Mouse (Mus musculus) common myeloid progenitor, adult 5-6 weeks (primary cell): ENCODE measurements around the gene Fam102b. TPM values are rescaled to one million over a fixed set of nuclear protein-coding genes. Genes with fewer than 3 reads are reported as not detected.

Experiments
- ATAC-seq: replicated peaks from 2 replicates; pipeline ENCODE4 v1.8.0; 2016; ENCODE audit warnings: low read depth, mild to moderate bottlenecking, moderate TSS enrichment, inconsistent platforms; ENCODE audit not compliant: poor library complexity, severe bottlenecking
- total RNA-seq: library from RNA; stranded (forward); fragments of 200-1000, 187-1606 nt; gene quantifications from 2 replicates; pipeline ENCODE4 v1.2.3, GENCODE M21; 2017

Gene Fam102b
- total RNA-seq, 1 experiment from 2014 or later: 18.9 TPM

DNA sequence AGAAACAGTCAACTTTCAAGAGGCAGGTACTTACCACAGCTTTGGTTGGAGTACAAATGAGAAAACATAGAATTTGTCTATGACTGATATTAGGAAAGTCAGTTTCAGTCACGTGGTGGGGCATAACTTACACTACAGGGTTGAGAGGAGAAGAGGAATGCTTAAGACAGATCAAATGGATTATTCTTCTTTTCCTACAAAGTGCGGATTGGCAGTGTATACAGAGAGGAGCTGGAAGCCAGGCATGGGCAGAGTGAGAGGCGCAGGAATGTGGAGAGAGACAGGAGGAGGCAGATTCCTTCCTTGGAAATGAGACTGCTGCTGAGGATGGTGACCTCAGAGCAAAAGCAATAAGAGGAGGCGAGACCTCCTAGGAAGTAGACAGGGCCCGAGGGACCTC lies 9.1 kb downstream of the Fam102b start:
- ATAC-seq: no peak

DNA sequence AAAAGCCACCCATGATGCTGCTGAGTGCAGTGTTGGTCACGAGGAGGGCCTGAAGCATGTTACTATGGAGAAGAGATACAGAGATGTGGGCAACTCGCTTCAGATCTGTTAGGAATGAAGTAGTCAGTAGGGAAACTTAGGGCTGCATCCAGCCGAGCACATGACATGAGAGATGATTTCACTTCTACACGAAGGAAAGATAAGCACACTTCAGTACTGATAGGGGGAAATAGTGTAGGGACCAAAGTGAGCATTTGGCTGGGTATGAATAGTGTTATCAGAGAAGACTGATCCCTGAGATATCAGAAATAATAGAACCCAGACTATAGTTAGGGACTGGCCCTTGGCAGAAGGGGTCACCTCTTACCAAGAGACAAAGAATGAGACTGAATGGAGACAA lies 14.8 kb downstream of the Fam102b start:
- ATAC-seq: no peak

DNA sequence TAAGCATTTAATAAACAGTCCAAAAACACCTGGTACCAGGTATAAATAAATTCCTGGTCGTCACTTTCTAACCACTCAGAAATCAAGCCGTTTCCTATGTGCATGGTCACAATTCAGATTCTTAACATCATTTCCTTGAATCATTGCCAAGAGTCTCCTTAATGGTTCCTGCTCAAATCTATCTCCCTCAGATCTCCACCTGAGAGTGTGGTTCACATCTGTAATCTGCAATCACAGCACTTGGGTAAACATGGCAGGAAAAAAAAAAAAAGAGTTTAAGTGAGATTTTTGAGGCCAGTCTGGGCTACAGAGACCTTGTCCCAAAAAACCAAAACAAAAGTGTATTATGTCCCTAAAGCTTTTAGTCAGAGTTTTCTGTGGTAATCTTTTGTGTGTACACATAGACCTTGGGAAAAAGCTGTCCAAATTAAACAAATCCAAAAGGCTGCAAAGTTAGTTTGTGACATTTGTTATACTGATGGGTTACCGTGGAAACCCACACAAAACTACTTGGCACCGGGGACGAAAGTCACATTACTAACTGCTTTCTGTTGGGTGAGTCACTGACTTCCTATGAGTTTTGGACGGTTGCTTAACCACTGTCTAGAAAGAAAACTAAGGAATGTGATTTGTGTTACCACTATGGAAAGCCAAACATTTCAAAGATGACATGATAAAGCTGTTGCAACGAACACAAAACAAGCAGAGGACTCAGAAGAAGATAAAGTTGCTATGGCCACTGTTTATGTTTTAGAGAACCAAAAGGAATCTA lies 16.7 kb downstream of the Fam102b start:
- ATAC-seq: peak; percentile 73

DNA sequence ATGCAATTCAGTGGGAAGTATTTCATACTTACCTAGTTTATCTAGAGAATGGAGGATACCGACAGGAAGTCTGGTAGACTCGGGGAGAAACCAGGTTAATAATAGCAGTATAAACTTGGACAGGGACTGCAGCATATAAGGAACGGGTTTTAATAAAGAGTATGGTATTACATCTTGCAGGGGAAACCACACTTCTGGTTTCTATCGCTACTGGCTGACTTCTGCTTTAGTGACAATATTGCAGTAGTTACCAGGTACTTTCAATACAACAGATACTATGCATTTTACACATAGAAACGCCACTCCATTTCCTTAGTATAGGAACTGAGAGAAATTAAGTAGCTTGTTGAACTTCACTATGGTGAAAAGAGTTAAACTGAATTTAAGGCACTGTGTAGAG lies 19.2 kb downstream of the Fam102b start:
- ATAC-seq: peak; percentile 48

DNA sequence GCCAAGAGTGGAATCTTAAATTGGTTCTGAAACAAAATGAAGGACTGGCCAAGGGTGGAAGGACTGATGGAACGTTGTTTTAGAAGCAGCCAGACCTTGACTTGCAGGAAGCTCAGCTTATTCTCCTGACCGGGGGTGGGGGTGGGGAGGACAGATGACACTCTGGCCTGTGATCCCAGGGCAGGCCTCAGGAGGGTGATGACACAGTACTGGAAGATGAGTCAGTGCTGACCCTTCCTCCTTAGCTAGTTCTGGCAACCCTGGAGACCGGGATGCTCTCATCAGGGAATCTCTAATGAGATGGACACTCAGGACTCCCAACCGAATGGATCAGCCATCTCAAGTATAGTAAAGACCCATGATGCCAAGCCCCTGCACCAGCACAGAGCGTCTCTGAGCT lies 21.6 kb downstream of the Fam102b start:
- no peak for ATAC-seq

DNA sequence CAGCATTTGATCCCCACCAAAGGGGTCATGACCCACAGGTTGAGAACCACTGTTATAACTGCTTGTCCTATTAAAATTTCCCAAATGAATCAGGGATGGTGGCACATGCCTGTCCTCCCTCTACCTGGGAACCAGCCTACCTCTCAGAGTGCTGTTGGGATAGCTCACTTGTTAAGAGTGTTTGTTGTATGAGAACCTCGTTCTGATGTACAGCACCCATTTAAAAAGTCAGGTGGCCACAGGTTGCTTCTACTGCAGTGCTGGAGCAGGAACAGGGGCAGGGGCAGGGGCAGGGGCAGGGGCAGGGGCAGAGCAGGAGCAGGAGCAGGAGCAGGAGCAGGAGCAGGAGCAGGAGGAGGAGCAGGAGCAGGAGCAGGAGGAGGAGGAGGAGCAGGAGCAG lies 28.2 kb downstream of the Fam102b start:
- ATAC-seq: no peak

DNA sequence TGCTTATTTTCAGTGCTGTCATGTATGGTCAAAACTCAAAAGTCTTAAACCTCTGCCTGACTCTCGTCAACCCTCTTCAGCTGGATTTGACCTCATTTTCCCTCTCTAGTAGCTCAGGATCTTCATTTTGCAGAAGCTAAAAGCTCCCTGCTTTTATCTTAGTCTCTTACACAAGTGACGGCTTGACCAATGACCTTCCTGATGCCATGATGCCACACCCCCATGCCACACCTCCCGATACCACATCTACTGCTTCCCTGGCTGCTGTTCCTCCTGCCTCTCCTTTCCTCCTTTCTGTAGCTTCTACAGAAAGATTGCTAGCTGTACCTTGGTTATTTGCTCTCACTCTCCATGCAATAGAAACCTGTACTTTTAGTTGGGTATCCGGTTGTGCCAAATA lies 29.6 kb downstream of the Fam102b start:
- peak; percentile 81 for ATAC-seq

DNA sequence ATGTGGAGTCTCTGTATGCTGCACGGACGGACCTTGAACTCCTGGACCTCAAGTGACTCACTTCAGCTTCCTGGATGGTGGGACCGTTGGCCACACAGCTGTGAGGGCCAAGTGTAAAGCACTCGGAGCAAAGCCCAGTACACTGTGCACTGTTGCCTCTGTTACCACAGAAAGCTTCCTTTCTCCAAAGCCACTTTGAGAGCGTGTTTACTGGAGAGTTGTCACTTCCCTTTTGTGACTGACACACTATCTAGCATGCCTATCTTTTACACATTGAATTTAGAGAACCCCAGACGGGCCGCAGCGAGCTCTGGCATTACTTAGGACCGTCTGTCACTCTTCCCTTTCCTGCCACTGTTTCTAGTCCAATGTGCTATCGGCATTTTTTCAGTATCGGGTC lies 30.1 kb downstream of the Fam102b start:
- peak; percentile 86 for ATAC-seq

DNA sequence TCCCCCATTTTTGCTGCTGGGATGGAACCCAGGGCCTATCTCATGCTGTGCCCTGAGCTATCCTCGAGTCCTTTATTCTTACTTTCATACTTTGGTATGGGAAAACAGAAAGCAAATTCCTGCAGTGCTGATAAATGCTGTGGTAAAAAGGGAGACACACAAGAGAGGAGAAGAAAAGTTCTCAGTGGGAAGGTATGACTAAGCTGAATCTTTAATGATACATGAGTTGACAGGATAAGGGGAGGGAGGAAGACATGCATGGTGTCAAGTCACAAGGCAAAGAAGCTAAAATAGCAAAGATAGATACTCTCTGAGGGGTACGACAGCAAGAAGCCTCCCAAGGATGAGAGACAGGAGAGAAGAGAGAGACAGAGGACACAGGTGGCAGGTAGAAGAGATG lies 32.0 kb downstream of the Fam102b start:
- ATAC-seq: no peak

DNA sequence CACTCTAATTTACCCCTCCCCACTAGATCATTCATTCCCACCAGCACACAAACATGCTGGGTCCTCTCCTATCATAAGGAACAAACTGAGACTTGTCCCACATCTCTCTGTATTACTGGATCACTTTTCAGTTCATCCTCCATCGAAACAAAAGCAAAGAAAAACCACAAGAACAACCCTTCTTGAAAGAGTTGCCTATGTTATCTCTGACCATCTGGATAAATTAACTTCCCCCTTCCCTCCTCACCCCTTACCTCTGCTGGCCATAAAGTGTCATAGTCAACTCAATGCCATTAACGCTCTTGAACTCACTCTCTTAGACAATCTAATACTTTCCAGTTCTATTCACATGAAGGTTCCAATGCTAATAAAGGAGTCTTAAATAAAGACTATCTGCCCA lies 32.9 kb downstream of the Fam102b start:
- ATAC-seq: peak; percentile 30

DNA sequence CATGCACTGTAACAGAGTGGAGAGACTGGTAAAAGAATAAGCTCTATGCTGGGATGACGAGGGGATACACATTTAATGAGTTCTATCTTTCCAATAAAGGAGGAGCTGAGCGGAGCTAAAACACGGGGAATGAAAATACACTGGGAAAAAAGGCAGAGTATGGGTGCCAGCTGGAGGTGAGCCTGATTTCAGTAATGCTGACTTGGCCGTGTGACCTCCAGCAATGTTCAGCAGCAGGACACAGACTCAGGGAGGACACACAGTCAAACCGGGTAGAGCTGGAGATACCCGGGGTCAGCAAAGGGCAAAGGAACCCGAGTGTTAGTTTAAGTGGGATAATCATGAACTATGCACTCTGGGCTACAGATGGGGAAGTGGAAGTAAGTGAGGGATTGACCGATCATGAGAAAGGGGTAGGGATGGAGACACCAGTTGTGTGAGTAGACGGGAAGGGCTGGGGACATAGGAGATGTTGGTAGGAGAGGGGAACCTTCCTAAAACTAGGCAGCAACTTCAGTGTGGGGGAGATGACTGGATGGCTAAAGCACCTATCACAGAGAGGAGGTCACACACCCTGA lies 37.3 kb downstream of the Fam102b start:
- ATAC-seq: no peak

DNA sequence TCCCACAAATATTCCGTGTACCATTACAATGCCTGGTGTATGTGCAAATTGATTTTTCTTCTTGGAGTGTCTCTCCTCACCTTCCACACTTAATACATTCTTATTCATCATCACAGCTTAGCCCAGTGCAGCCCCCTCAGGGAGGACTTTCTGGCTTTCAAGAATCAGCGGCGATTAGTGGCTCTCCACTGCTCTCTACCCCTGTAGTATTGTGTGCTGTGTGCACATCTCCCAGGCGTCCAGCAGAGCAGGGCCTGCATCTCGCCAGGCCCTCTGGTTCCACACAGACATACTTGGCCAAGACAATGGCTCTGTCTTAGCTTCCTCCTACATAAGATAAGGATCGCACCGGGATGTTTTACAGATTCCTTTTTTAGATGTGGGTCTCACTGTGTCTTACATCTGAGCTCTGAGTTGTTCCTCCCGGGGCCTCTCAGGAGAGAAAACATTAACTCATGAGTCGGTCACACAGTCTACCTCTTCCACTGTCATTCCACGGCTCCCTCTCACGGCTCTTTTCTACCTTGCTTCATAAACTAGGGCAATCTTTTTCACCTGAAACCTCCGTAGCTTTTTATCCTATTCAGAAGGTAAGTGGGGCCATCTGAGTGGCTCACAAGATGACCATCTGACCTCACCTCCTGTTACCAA lies 40.3 kb downstream of the Fam102b start:
- no peak for ATAC-seq

DNA sequence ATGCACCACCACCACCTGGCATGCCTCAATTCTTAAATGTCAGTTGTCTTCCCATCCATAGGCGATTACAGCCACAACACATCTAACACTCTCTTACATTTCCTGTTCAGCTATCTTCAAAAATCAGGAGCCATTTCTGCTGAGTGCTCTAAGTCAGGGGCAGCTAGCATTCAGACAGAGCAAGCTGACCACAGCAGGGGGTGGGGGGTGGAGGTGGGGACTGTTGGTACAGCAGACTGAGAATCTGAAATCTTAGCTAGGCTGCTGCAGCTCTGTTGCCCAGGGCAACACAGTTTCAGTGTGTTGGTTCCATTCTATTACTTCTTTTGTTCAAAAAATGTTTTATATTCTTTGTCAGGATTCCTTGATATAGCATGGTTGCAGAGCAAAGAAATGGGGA lies 40.9 kb downstream of the Fam102b start:
- 0 out of 2 replicates have a peak, but pooled peaks have one; percentile 43 for ATAC-seq

DNA sequence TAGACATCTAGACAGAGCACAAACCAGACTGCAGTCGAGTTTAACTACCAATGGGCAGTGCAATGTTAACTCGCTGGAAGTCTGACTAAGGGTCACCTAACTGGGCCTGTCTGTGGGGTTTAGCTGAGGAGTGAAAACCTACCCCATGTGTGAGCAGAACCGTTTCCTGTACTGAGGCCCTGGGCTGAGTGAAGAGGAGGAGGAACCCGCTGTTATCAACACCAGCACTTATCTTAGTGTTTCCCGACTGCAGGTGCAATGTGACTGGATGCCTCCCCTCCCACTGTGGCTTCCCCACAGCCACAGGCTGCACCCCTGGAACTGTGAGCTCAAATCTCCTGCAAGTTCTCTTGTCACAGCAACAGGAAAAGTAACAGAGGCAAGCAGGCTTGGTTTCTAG lies 43.4 kb downstream of the Fam102b start:
- peak; percentile 63; the same call in 1 of the 2 replicates for ATAC-seq

DNA sequence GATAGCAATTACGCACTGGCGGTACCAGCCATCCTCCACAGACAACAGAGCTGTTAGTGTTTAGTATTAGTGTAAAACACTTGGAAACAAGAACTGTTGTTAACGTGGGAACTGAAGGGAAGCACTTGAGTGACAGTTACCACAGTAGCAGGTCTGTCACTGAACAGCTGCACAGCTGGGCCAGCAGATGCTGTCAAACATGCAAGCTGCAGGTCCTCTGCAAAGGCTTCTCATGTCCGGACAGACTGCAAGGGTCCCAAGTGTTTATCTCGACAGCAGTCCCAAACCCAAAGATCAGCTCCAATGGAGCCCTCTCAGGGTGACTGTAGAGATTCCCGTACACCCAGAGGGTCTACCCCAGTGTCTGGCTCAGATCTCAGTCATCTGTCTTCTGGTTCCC lies 45.5 kb downstream of the Fam102b start:
- 0 out of 2 replicates have a peak, but pooled peaks have one; percentile 11 for ATAC-seq

DNA sequence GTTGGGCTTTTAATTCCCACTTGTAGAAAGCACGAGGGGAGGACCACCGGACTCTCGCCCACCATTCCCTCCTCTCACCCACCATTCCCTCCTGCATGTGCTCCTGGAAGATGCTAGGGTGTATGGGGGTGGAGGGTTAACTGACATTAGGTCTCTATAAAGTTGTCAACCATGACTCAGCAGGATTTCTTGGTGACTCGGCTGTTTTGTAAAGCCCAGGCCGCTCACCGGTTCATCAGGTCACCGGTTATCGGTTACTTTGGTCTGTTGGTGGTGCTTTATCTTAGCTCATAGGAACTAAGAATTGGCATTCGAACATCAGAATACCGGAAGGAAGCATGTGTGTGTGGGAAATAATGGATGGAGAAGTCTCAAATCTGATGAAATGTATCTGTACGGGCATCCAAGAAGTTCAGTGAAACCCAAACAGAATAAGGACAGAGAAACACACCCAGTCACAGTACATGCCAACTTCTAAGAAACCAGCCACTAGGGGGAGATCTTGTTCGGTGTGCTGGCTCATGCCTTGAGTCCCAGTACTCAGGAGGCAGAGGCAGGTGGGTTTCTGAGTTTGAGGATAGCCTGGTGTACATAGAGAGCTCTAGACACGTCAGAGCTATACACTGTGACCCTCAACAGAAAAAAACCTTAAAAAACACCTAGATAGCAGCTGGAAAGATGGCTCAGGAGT lies 49.9 kb downstream of the Fam102b start:
- peak; percentile 62 for ATAC-seq

DNA sequence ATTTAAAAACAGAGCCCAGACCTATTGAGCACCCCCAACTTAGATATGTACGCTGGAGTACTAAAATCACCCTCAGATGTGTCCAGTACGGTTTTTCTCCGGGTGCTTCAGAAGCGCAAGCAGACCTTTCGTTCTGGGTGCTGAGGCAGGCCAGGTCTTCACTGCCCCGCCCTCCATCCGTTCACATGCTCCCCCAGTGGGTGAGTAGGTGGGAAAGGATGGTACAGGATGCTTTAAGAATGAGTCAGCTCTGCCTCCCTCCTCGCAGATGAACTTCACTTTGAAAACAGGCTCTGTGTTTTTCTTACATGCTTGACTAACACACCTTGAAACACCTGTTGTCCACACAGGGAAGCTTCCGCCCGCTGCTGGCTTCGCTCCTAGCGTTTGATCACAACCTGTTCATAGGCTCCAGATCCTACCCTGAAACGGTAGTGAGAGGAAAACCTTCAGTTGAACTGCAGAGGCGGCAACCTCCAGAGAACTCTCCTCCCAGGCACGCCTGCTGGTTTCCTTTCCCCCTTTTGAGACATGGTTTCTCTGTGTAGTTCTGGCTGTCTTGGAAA lies 52.4 kb downstream of the Fam102b start:
- no peak for ATAC-seq

DNA sequence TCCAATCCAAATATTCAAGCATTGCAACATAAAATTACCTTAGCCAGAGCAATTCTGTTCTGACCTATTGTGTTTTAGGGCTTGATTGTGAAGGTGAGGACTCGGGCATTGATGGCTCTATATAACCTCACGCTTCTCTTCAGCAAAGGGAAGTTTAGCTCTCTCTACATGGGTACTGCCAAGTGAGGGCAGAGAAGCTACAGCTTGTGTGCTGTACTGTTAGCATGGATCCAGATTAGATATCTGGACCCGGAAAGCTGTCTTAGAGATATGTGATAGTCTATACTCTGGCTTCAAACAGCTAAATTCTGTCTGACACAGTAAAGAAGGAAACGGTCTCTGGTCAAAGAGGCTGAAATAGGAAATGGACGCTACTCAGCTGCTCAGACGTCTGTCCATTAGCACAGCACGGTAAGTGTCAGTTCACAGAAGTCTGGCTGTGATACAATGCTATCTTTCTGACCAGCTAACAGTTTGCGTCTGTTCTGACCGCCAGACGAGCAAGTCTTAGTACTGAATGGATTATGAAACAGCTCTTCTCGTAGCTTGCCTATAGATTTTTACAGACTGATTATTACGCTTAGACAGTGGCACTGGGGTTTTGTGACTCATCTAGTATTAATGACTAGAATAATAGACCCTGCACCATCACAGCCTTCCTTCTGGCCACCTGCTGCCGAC lies 53.3 kb downstream of the Fam102b start:
- ATAC-seq: no peak

DNA sequence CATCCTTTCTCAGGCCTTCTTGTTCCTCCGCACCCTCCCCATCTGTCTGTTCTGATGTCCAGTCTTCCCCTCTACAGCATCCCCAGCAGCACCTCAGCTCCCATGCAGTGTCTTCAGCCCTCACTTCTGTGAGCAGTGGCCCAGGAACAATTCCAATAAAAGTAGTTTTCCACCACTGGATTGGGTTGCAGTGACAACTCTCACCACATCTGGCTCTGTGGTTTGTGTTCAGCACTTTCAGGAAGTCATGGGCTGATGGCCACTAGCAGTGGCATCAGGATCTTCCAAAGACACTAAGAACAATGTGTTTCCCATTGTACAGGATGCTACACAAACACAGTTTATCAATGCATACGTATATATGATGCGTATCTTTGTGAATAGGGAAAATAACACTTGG lies 61.4 kb downstream of the Fam102b start:
- peak; percentile 70 for ATAC-seq
